26 mouse cellular contexts compared by ENCODE assay signal in the genomic region with DNA sequence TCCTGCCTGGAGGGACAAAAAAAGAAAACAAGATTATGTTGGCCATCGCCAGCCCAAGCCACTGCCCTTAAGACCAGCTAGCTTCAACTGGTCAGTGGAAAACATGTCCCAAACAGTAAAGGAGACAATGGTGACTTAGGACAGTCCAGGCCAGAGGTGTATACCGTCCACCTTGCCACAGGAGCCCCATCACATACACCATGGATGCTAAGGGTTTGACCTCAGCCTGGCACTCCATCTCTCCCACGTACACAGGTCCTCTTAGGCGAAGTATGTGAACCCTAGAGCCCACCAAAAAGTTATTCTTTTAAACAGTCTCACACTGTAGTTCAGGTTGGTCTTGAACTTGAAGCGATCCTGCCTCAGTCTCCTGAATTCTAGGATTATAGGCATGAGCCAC. TPM values are rescaled to one million over a fixed set of nuclear protein-coding genes. Genes with fewer than 3 reads are reported as not detected.
DNase-seq lines count a peak whose midpoint lies in the region; ATAC-seq and TF ChIP-seq lines count a peak whose summit lies in the region.
"Had no signal": no experiment of that assay in that cellular context is flagged by ENCODE, and none has a peak within 500 bp of the region (broad histone marks: within the 10 kb centered on the region; RNA-seq: fewer than 3 reads in every experiment).

No protein-coding gene starts in this region.

- no peak overlapping the region for H3K9ac ChIP-seq in liver, adult 2 months (ENCODE audit: low read depth, low read length)
- H3K9ac ChIP-seq in liver, embryonic 11.5 days (ENCODE audit: low read depth, low read length), result no peak overlapping the region
- H3K9ac ChIP-seq in stomach, postnatal 0 days (ENCODE audit: low read length), result no peak overlapping the region

- no peak for TF ChIP-seq EP300 in stomach, postnatal 0 days (optimal IDR thresholded peaks at IDR 0.05)

- TF ChIP-seq POLR2A in liver, adult 2 months (IDR thresholded peaks at IDR 0.05; ENCODE audit: extremely low read depth, insufficient read depth, low read length), result no peak
- 0 out of 2 replicates have a peak, but pooled peaks have one; percentile 34 for TF ChIP-seq POLR2A in cortical plate, adult 2 months (IDR thresholded peaks at IDR 0.05; ENCODE audit: extremely low read depth, insufficient read depth, low read length)
- TF ChIP-seq POLR2A in embryonic fibroblast, embryonic 13.5 days (IDR thresholded peaks at IDR 0.05; ENCODE audit: low read depth, low read length), result peak; percentile 57
- TF ChIP-seq POLR2A in myocyte (IDR thresholded peaks at IDR 0.05; ENCODE audit: insufficient read length, low read depth), result no peak

- DNase-seq in liver, adult 2 months (ENCODE audit: extremely low read depth, low read depth, low spot score), result no peak
- no peak for DNase-seq in liver, embryonic 11.5 days (ENCODE audit: low spot score)
- DNase-seq in gastrocnemius, postnatal 14 days, result no peak
- DNase-seq in stomach, postnatal 0 days (ENCODE audit: low spot score), result no peak
- DNase-seq in midbrain, embryonic 10.5 days (ENCODE audit: low spot score), result no peak
- DNase-seq: adrenal gland, adult 2 months; adrenal gland, adult 8-10 months; adrenal gland, postnatal 10 days; adrenal gland, postnatal 14 days; adrenal gland, postnatal 25 days; adrenal gland, postnatal 36 days; B cell, adult 2 months; cerebellum, adult 11 months; cerebellum, adult 11-12 months had no signal

- TF ChIP-seq CTCF in liver, adult 2 months (IDR thresholded peaks at IDR 0.05; ENCODE audit: low read depth, low read length), result no peak
- no peak for TF ChIP-seq CTCF in cortical plate, adult 2 months (IDR thresholded peaks at IDR 0.05; ENCODE audit: extremely low read depth, insufficient read depth, low read length)
- TF ChIP-seq CTCF in embryonic fibroblast, embryonic 13.5 days (IDR thresholded peaks at IDR 0.05; ENCODE audit: borderline replicate concordance, insufficient read depth, low read length), result no peak
- no peak for TF ChIP-seq CTCF in stomach, postnatal 0 days (IDR thresholded peaks at IDR 0.05; ENCODE audit: low read depth)

- no peaks in the 10 kb centered on the region for H3K9me3 ChIP-seq in liver, embryonic 11.5 days (ENCODE audit: control insufficient read depth, low read length)
- H3K9me3 ChIP-seq in stomach, postnatal 0 days (ENCODE audit: control insufficient read depth, low read length), result no peaks in the 10 kb centered on the region
- H3K9me3 ChIP-seq in midbrain, embryonic 10.5 days (replicated peaks), result no peaks in the 10 kb centered on the region
- H3K9me3 ChIP-seq: G1E had no signal

- peaks cover 3% of the 10 kb centered on the region; the same call in 1 of the 2 replicates for H3K79me2 ChIP-seq in liver, adult 2 months (ENCODE audit: control insufficient read depth, insufficient read depth, low read length)
- H3K79me2 ChIP-seq in myocyte (ENCODE audit: control insufficient read depth, insufficient read depth), result no peaks in the 10 kb centered on the region

- H3ac ChIP-seq in myocyte (ENCODE audit: control insufficient read depth, insufficient read length), result no peak overlapping the region

- no peak for ATAC-seq in liver, embryonic 11.5 days (replicated peaks; ENCODE audit: low FRiP score)
- ATAC-seq in stomach, postnatal 0 days (ENCODE audit: low FRiP score, low TSS enrichment), result no peak
- ATAC-seq: activated CD4-positive, CD25-positive, alpha-beta regulatory T cell, adult 4 months; CD4-positive, CD25-positive, alpha-beta regulatory T cell, adult 4 months; Patski had no signal

- peaks cover 47% of the 10 kb centered on the region for H3K4me1 ChIP-seq in liver, adult 2 months (ENCODE audit: control insufficient read depth, insufficient read depth, low read length)
- H3K4me1 ChIP-seq in liver, embryonic 11.5 days (replicated peaks; ENCODE audit: control insufficient read depth, insufficient read depth, low read length), result peaks cover 6% of the 10 kb centered on the region
- H3K4me1 ChIP-seq in cortical plate, adult 2 months (ENCODE audit: control insufficient read depth, insufficient read depth, low read length), result no peaks in the 10 kb centered on the region; the same call in 1 of the 2 replicates
- no peaks in the 10 kb centered on the region; the same call in 1 of the 2 replicates for H3K4me1 ChIP-seq in embryonic fibroblast, embryonic 13.5 days (ENCODE audit: control insufficient read depth, insufficient read depth, low read length)
- peaks cover 6% of the 10 kb centered on the region; the same call in 1 of the 2 replicates for H3K4me1 ChIP-seq in stomach, postnatal 0 days (replicated peaks; ENCODE audit: control insufficient read depth, insufficient read depth)
- H3K4me1 ChIP-seq in midbrain, embryonic 10.5 days, result peaks cover 13% of the 10 kb centered on the region

- 0 out of 2 replicates have a peak overlapping the region, but pooled peaks have one; percentile 24 for H3K27ac ChIP-seq in liver, adult 2 months (replicated peaks; ENCODE audit: insufficient read depth, low read depth, low read length)
- no peak overlapping the region for H3K27ac ChIP-seq in liver, embryonic 11.5 days (ENCODE audit: low read depth, low read length)
- no peak overlapping the region for H3K27ac ChIP-seq in cortical plate, adult 2 months (ENCODE audit: insufficient read depth, low read length)
- no peak overlapping the region for H3K27ac ChIP-seq in embryonic fibroblast, embryonic 13.5 days (ENCODE audit: insufficient read depth, low read length)
- no peak overlapping the region for H3K27ac ChIP-seq in stomach, postnatal 0 days (replicated peaks)
- H3K27ac ChIP-seq in midbrain, embryonic 10.5 days (replicated peaks), result no peak overlapping the region

- peaks cover 14% of the 10 kb centered on the region for H3K36me3 ChIP-seq in liver, adult 2 months (ENCODE audit: control insufficient read depth, insufficient read depth, low read length)
- no peaks in the 10 kb centered on the region for H3K36me3 ChIP-seq in liver, embryonic 11.5 days (ENCODE audit: control insufficient read depth, insufficient read depth, low read length)
- H3K36me3 ChIP-seq in myocyte (ENCODE audit: control insufficient read depth, insufficient read depth), result no peaks in the 10 kb centered on the region
- peaks cover 2% of the 10 kb centered on the region; the same call in 1 of the 2 replicates for H3K36me3 ChIP-seq in stomach, postnatal 0 days (ENCODE audit: control insufficient read depth, insufficient read depth, low read length)
- H3K36me3 ChIP-seq in midbrain, embryonic 10.5 days, result peaks cover 37% of the 10 kb centered on the region

- H3K4me3 ChIP-seq in liver, adult 2 months (ENCODE audit: insufficient read depth, low read depth, low read length), result no peak overlapping the region
- H3K4me3 ChIP-seq in liver, embryonic 11.5 days (ENCODE audit: low read depth, low read length), result no peak overlapping the region
- H3K4me3 ChIP-seq in cortical plate, adult 2 months (ENCODE audit: insufficient read depth, low read length), result no peak overlapping the region
- H3K4me3 ChIP-seq in embryonic fibroblast, embryonic 13.5 days (ENCODE audit: insufficient read depth, low read length), result no peak overlapping the region
- H3K4me3 ChIP-seq in myocyte, result no peak overlapping the region
- H3K4me3 ChIP-seq in stomach, postnatal 0 days (ENCODE audit: low read depth, low read length), result no peak overlapping the region
- H3K4me3 ChIP-seq in midbrain, embryonic 10.5 days, result no peak overlapping the region

- H3K4me2 ChIP-seq in liver, embryonic 11.5 days, result no peak overlapping the region
- no peak overlapping the region for H3K4me2 ChIP-seq in myocyte (ENCODE audit: low read depth)
- H3K4me2 ChIP-seq in stomach, postnatal 0 days (replicated peaks; ENCODE audit: low read depth), result no peak overlapping the region

- intact Hi-C loops in gastrocnemius, postnatal 14 days (cut with DNase I; ENCODE audit: low total_unique reads), result no loop called here

- WGBS in liver, adult 2 months, result 85% methylated on average over 5 of the region's 5 CpGs
- WGBS in liver, embryonic 11.5 days, result 86% methylated on average over 5 of the region's 5 CpGs
- 93% methylated on average over 5 of the region's 5 CpGs for WGBS in stomach, postnatal 0 days
- WGBS in midbrain, embryonic 10.5 days, result 88% methylated on average over 5 of the region's 5 CpGs

- no peaks in the 10 kb centered on the region for H3K27me3 ChIP-seq in liver, adult 2 months (ENCODE audit: control insufficient read depth, insufficient read depth, low read length)
- H3K27me3 ChIP-seq in liver, embryonic 11.5 days (replicated peaks; ENCODE audit: control insufficient read depth, insufficient read depth, low read length), result no peaks in the 10 kb centered on the region
- H3K27me3 ChIP-seq in myocyte (ENCODE audit: control insufficient read depth, insufficient read depth, insufficient read length), result no peaks in the 10 kb centered on the region
- H3K27me3 ChIP-seq in stomach, postnatal 0 days (ENCODE audit: control insufficient read depth, insufficient read depth, low read length), result no peaks in the 10 kb centered on the region
- no peaks in the 10 kb centered on the region for H3K27me3 ChIP-seq in midbrain, embryonic 10.5 days (ENCODE audit: low read depth, poor library complexity, severe bottlenecking)
- H3K27me3 ChIP-seq: CH12.LX, Patski had no signal

RNA-seq across cellular contexts. Expression of a gene that starts 6.3 kb away (rescaled TPM):
- total RNA-seq in liver, adult 2 months (2014; rRNA removed), result 40.5 and 55.1 TPM in 2 replicates
- polyA plus RNA-seq in liver, adult 2 months (2012; rRNA removed), result 160 and 161 TPM in 2 replicates
- polyA plus RNA-seq in liver, embryonic 11.5 days (2014; fragmentation: Nextera tagmentation; extraction: Ambion mirVana), result 17.8 and 19.9 TPM in 2 replicates
- polyA plus RNA-seq in cortical plate, adult 2 months (2012; rRNA removed), result 202 and 241 TPM in 2 replicates
- polyA plus RNA-seq in embryonic fibroblast, embryonic 13.5 days (2011; ENCODE audit: insufficient read length, low read depth, missing spikeins), result 55.5 and 61.1 TPM in 2 replicates
- polyA plus RNA-seq in myocyte (2012; fragmentation: generic; extraction: Trizol), result 88.6 TPM
- 10 to 100 TPM; 68.9 to 70.5 TPM for total RNA-seq in gastrocnemius, postnatal 14 days (2021)
- 12.0 and 14.2 TPM in 2 replicates for polyA plus RNA-seq in stomach, postnatal 0 days (2015; fragmentation: Nextera tagmentation; extraction: Ambion mirVana)
- 22.6 and 23.5 TPM in 2 replicates for polyA plus RNA-seq in midbrain, embryonic 10.5 days (2016; fragmentation: Nextera tagmentation; extraction: Ambion mirVana)

RNA-seq across cellular contexts. Expression of a gene that starts 10.4 kb away (rescaled TPM):
- 75.7 and 86.7 TPM in 2 replicates for total RNA-seq in liver, adult 2 months (2014; rRNA removed)
- 289 and 362 TPM in 2 replicates for polyA plus RNA-seq in liver, adult 2 months (2012; rRNA removed)
- polyA plus RNA-seq in liver, embryonic 11.5 days (2014; fragmentation: Nextera tagmentation; extraction: Ambion mirVana), result 39.7 and 43.0 TPM in 2 replicates
- polyA plus RNA-seq in cortical plate, adult 2 months (2012; rRNA removed), result 10.2 and 11.3 TPM in 2 replicates
- polyA plus RNA-seq in embryonic fibroblast, embryonic 13.5 days (2011; ENCODE audit: insufficient read length, low read depth, missing spikeins), result not detected in 2 replicates
- polyA plus RNA-seq in myocyte (2012; fragmentation: generic; extraction: Trizol), result 0.02 TPM
- under 1 TPM; 0.35 to 0.47 TPM for total RNA-seq in gastrocnemius, postnatal 14 days (2021)
- 101 and 111 TPM in 2 replicates for polyA plus RNA-seq in stomach, postnatal 0 days (2015; fragmentation: Nextera tagmentation; extraction: Ambion mirVana)
- 22.0 and 25.3 TPM in 2 replicates for polyA plus RNA-seq in midbrain, embryonic 10.5 days (2016; fragmentation: Nextera tagmentation; extraction: Ambion mirVana)
- total RNA-seq: MEL had no signal
- polyA plus RNA-seq: G1E had no signal

RNA-seq across cellular contexts. Expression of a gene that starts 10.7 kb away (rescaled TPM):
- 2.4 and 3.0 TPM in 2 replicates for total RNA-seq in liver, adult 2 months (2014; rRNA removed)
- polyA plus RNA-seq in liver, adult 2 months (2012; rRNA removed), result 3.7 and 3.9 TPM in 2 replicates
- 3.2 and 4.1 TPM in 2 replicates for polyA plus RNA-seq in liver, embryonic 11.5 days (2014; fragmentation: Nextera tagmentation; extraction: Ambion mirVana)
- polyA plus RNA-seq in cortical plate, adult 2 months (2012; rRNA removed), result 0.15 and 0.38 TPM in 2 replicates
- polyA plus RNA-seq in embryonic fibroblast, embryonic 13.5 days (2011; ENCODE audit: insufficient read length, low read depth, missing spikeins), result not detected in 2 replicates
- not detected for polyA plus RNA-seq in myocyte (2012; fragmentation: generic; extraction: Trizol)
- total RNA-seq in gastrocnemius, postnatal 14 days (2021), result under 1 TPM in 1 of 2 experiments, not detected in 1; 0.23 TPM
- polyA plus RNA-seq in stomach, postnatal 0 days (2015; fragmentation: Nextera tagmentation; extraction: Ambion mirVana), result 5.3 and 5.7 TPM in 2 replicates
- 0.71 and 0.91 TPM in 2 replicates for polyA plus RNA-seq in midbrain, embryonic 10.5 days (2016; fragmentation: Nextera tagmentation; extraction: Ambion mirVana)
- total RNA-seq: adrenal gland, postnatal 25 days; CH12.LX; MEL had no signal
- polyA plus RNA-seq: C2C12 had no signal

RNA-seq across cellular contexts. Expression of a gene that starts 19.0 kb away (rescaled TPM):
- total RNA-seq in liver, adult 2 months (2014; rRNA removed), result 1,191 and 3,227 TPM in 2 replicates
- polyA plus RNA-seq in liver, adult 2 months (2012; rRNA removed), result 8,217 and 12,671 TPM in 2 replicates
- not detected in 2 replicates for polyA plus RNA-seq in liver, embryonic 11.5 days (2014; fragmentation: Nextera tagmentation; extraction: Ambion mirVana)
- polyA plus RNA-seq in cortical plate, adult 2 months (2012; rRNA removed), result not detected in 2 replicates
- not detected in 2 replicates for polyA plus RNA-seq in embryonic fibroblast, embryonic 13.5 days (2011; ENCODE audit: insufficient read length, low read depth, missing spikeins)
- polyA plus RNA-seq in myocyte (2012; fragmentation: generic; extraction: Trizol), result not detected
- not detected for total RNA-seq in gastrocnemius, postnatal 14 days (2021)
- 0.45 and 1.6 TPM in 2 replicates for polyA plus RNA-seq in stomach, postnatal 0 days (2015; fragmentation: Nextera tagmentation; extraction: Ambion mirVana)
- not detected in 2 replicates for polyA plus RNA-seq in midbrain, embryonic 10.5 days (2016; fragmentation: Nextera tagmentation; extraction: Ambion mirVana)
- total RNA-seq: CH12.LX, ES-E14, G1E, MEL had no signal
- polyA plus RNA-seq: activated CD4-positive, CD25-positive, alpha-beta regulatory T cell, adult 4 months; brain, embryonic 14.5 days; C2C12; CD4-positive, CD25-positive, alpha-beta regulatory T cell, adult 4 months; G1E; Patski had no signal

RNA-seq across cellular contexts. Expression of a gene that starts 38.4 kb away (rescaled TPM):
- total RNA-seq in liver, adult 2 months (2014; rRNA removed), result 445 and 548 TPM in 2 replicates
- polyA plus RNA-seq in liver, adult 2 months (2012; rRNA removed), result 6,798 and 9,385 TPM in 2 replicates
- not detected in 2 replicates for polyA plus RNA-seq in liver, embryonic 11.5 days (2014; fragmentation: Nextera tagmentation; extraction: Ambion mirVana)
- polyA plus RNA-seq in cortical plate, adult 2 months (2012; rRNA removed), result not detected in 2 replicates
- not detected in 2 replicates for polyA plus RNA-seq in embryonic fibroblast, embryonic 13.5 days (2011; ENCODE audit: insufficient read length, low read depth, missing spikeins)
- not detected for polyA plus RNA-seq in myocyte (2012; fragmentation: generic; extraction: Trizol)
- total RNA-seq in gastrocnemius, postnatal 14 days (2021), result not detected
- polyA plus RNA-seq in stomach, postnatal 0 days (2015; fragmentation: Nextera tagmentation; extraction: Ambion mirVana), result 0.52 and 0.54 TPM in 2 replicates
- polyA plus RNA-seq in midbrain, embryonic 10.5 days (2016; fragmentation: Nextera tagmentation; extraction: Ambion mirVana), result not detected in 2 replicates
- total RNA-seq: CH12.LX, ES-E14, G1E, MEL had no signal
- polyA plus RNA-seq: activated CD4-positive, CD25-positive, alpha-beta regulatory T cell, adult 4 months; brain, embryonic 14.5 days; C2C12; CD4-positive, CD25-positive, alpha-beta regulatory T cell, adult 4 months; G1E; Patski had no signal

Comparison
In these comparisons a context has a peak if more than half of its experiments do, and no peak if none do; other contexts are left out.
1. POLR2A ChIP-seq: peak in cortical plate, adult 2 months (single experiment) and embryonic fibroblast, embryonic 13.5 days (single experiment); none in liver, adult 2 months (single experiment) and myocyte (single experiment).